Mouse (Mus musculus) stomach, embryonic 16.5 days (tissue): Measurements from ENCODE around the gene Dock10. TPM values are rescaled to one million over a fixed set of nuclear protein-coding genes. Genes with fewer than 3 reads are reported as not detected.

ENCODE experiments used
- ATAC-seq: fragments of 200-750 bp; cut with Nextera tagmentation; 2 replicates; pipeline ENCODE4 v1.8.0; 2017; ENCODE audit warnings: moderate number of reproducible peaks, moderate TSS enrichment; ENCODE audit not compliant: insufficient read depth, low FRiP score
- H3K27ac ChIP-seq: fragments of 300-500 bp; sonication (generic); 2 replicates; pipeline ENCODE4 v1.5.1; 2014; ENCODE audit warnings: low read length
- H3K27me3 ChIP-seq: fragments of 300-500 bp; sonication (generic); 2 replicates; pipeline ENCODE4 v1.6.1; 2014; ENCODE audit warnings: low read length, control low read depth, mixed read lengths; ENCODE audit not compliant: control insufficient read depth, insufficient read depth
- H3K36me3 ChIP-seq: fragments of 300-500 bp; sonication (generic); 2 replicates; pipeline ENCODE4 v1.6.1; 2014; ENCODE audit warnings: low read length; ENCODE audit not compliant: control insufficient read depth, insufficient read depth
- H3K4me1 ChIP-seq: fragments of 300-500 bp; sonication (generic); 2 replicates; pipeline ENCODE4 v1.6.1; 2014; ENCODE audit warnings: low read length, control low read depth, mixed read lengths; ENCODE audit not compliant: control insufficient read depth, insufficient read depth
- H3K4me2 ChIP-seq: fragments of 300-500 bp; sonication (generic); 2 replicates; pipeline ENCODE4 v1.6.1; 2014; ENCODE audit warnings: low read depth, low read length, mixed read lengths
- H3K4me3 ChIP-seq: fragments of 300-500 bp; sonication (generic); replicated peaks from 2 replicates; pipeline ENCODE4 v1.5.1; 2014; ENCODE audit warnings: mild to moderate bottlenecking, low read length
- H3K9ac ChIP-seq: fragments of 300-500 bp; sonication (generic); 2 replicates; pipeline ENCODE4 v1.6.1; 2014; ENCODE audit warnings: low read length
- H3K9me3 ChIP-seq: fragments of 300-500 bp; sonication (generic); replicated peaks from 2 replicates; pipeline ENCODE4 v1.6.1; 2016; ENCODE audit warnings: low read length, control low read depth; ENCODE audit not compliant: control insufficient read depth
- WGBS: fragments of 180-500 bp; shearing (Covaris S2); extraction: QIAGEN DNeasy Blood & Tissue Kit; methylation state at CpG from one replicate; pipeline ENCODE4 v1.1.7; 2014; 5-methylcytosine and 5-hydroxymethylcytosine counted together
- polyA plus RNA-seq: library from polyadenylated mRNA; unstranded; fragments of >200 nt; fragmentation: Nextera tagmentation; extraction: Ambion mirVana; gene quantifications from 2 replicates; pipeline ENCODE4 v1.2.1, GENCODE M21; 2015

Gene Dock10
- polyA plus RNA-seq, 1 experiment from 2014 or later, result 8.1 TPM

DNA sequence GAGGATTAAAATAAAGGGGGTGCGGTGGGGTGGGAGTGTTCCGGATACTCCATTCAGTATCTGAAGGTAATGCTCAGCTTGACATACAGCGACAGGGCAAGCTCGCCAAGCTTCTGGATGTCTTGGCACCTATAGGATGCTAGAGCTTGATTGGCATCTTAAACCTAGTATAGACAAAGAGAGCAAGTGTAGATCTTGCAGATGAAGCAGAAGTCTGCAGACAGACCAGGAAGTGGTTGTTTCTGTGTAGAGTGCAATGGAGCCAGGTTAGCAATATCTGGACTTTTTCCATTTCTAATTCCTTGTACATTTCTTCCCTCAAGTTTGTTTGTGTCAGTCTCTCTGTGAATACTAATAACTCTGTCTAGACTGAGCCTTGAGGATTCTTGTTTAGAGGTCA is 122.5 kb downstream of the Dock10 start:
- 92% methylated on average over 4 of the region's 4 CpGs for WGBS
- Histone ChIP-seq H3K9me3 (no peaks in the 10 kb centered on the region), H3K27ac (no peak overlapping the region), H3K4me1 (0 out of 2 replicates have a peak, but pooled peaks cover under 1% of the 10 kb centered on the region), H3K36me3 (no peaks in the 10 kb centered on the region), H3K27me3 (no peaks in the 10 kb centered on the region), H3K4me3 (no peak overlapping the region), H3K9ac (no peak overlapping the region), H3K4me2 (no peak overlapping the region)
- ATAC-seq, result no peak

DNA sequence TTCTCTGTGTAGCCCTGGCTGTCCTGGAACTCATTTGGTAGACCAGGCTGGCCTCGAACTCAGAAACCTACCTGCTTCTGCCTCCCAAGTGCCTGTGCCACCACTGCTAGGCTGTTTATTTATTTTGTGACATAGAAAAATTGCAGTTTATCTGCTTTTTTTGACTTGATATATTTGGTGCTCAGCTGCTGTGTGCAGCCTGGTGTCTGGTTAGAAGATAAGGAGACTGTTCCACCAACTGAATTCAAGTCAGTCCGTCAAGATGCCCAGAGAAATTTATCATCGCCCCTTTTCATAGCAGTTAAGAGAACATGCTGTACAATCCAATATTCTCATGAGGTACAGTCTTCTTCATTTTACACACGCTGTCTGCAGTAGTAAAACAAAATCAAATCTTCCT is 124.8 kb downstream of the Dock10 start:
- Histone ChIP-seq H3K36me3 (no peaks in the 10 kb centered on the region), H3K4me1 (0 out of 2 replicates have a peak, but pooled peaks cover 3% of the 10 kb centered on the region), H3K27ac (no peak overlapping the region), H3K9me3 (no peaks in the 10 kb centered on the region), H3K4me2 (no peak overlapping the region), H3K4me3 (no peak overlapping the region), H3K27me3 (no peaks in the 10 kb centered on the region), H3K9ac (no peak overlapping the region)
- WGBS, result 85% methylated on average over 4 of the region's 4 CpGs
- ATAC-seq, result no peak

DNA sequence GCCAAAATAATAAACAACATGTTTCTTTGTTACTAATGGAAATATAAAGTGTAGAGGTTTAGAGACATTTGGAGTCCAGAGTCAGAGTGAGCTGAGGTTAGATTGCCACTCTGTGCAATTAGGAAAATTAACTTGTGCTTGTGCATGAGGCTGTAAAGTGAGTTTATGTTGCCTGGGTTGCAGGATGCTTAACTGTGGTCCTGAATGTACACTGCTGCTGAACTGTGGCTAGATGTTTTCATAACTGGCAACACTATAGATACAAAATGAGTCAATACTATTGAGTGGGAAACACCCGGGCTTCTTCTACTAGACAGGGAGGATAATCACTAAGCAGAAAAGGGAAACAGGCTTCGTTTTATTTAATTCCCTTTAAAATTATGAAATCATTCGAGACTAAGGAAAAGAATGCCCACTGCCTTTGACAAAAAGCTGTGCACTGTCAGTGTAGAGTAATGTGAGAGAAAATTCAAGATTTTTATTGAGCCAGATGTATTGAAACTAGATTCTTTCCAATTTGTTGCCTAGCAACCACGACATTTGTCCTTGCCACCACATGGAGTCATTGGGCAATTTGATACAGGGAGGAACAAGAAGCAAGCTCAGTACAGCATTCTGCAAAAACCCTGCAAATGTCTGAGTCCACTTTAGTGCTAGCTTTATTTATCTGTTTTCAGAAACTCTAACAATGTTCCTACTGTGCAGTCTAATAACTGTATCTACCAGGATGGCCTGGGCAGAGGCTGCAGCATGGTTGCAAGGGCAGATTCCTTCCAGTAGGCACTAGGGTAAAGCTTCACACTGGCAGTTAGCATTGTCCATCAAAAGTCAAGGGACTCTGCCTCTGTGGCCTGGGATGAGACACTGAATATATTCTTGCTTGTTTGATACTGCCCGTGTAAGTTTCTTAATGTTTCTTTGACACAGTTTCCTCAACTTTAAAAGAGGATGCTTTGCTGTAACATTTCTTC is 127.9 kb downstream of the Dock10 start:
- no peaks in the 10 kb centered on the region for H3K36me3 ChIP-seq
- ATAC-seq, result no peak
- 50% methylated on average over 5 of the region's 5 CpGs for WGBS

DNA sequence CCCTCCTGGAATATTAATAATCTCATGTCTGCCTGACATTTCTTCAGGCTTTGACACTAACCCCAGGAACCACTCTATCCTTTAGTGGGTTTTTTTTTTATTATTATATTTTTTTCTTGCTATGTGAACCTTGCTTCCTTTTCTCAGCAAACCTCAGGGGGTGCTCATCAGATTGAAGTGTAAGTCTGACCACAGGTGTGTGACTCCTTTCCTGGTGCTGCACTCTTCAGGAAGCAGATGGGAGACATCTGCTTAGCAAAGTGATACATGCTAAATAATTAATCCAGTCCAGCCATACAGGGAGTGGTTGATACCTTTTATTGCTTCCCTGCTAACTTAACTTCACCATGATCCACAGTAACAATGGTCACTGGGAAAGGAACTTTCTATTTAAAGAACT is 130.3 kb downstream of the Dock10 start:
- ATAC-seq, result no peak
- Histone ChIP-seq H3K4me3 (no peak overlapping the region), H3K27me3 (no peaks in the 10 kb centered on the region), H3K36me3 (no peaks in the 10 kb centered on the region), H3K4me1 (peaks cover 8% of the 10 kb centered on the region; the same call in 1 of the 2 replicates), H3K27ac (no peak overlapping the region), H3K4me2 (no peak overlapping the region), H3K9ac (no peak overlapping the region), H3K9me3 (no peaks in the 10 kb centered on the region)

More for the DNA sequence above, 127.9 kb downstream of the Dock10 start:
- no peak overlapping the region for H3K4me2 ChIP-seq
- no peaks in the 10 kb centered on the region for H3K9me3 ChIP-seq
- H3K4me3 ChIP-seq, result no peak overlapping the region
- H3K9ac ChIP-seq, result no peak overlapping the region
- H3K27me3 ChIP-seq, result no peaks in the 10 kb centered on the region
- no peak overlapping the region for H3K27ac ChIP-seq
- 0 out of 2 replicates have a peak, but pooled peaks cover 3% of the 10 kb centered on the region for H3K4me1 ChIP-seq

DNA sequence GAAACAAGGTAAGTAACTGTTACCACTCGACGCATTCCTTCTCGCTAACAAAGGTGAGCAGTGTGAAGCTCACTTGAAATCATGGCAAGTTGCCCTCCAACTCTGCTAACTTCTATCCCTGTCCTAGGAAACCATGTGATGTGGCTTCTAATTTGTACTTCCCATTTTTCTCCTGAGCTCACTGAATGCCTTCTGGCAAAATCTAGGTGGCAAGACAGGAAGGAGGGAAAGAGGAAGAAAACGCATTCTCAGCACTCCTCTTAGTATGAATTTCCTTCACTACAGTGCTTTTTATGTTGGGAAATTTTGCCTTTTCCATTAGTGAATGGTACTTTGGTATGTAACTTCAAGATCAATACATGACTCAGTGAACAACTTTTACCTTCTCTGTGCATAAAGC is 131.5 kb downstream of the Dock10 start:
- Histone ChIP-seq H3K4me2 (no peak overlapping the region), H3K9ac (no peak overlapping the region), H3K9me3 (no peaks in the 10 kb centered on the region), H3K4me3 (no peak overlapping the region), H3K27ac (no peak overlapping the region), H3K27me3 (no peaks in the 10 kb centered on the region), H3K36me3 (no peaks in the 10 kb centered on the region), H3K4me1 (peaks cover 8% of the 10 kb centered on the region; the same call in 1 of the 2 replicates)
- no peak for ATAC-seq
- WGBS, result 85% methylated on average over 4 of the region's 4 CpGs

DNA sequence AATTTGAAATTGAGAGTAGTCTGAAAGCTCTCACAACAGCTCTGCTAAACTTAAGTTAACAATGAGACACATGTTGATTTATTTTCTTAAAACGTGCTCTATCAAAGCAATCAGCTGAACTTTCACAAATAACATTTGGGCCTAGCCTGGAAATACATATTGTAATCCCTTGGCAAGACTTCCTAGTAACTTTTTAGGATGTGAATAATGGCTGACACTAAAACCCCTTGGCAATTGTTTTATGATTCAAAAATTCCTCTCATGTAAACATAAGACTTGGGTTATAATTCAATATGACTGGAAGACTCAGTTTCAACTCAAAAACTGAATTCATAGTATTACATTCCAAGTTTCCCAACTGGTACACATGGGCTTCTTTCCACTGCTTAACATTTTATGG is 133.0 kb downstream of the Dock10 start:
- H3K4me3 ChIP-seq, result no peak overlapping the region
- H3K4me1 ChIP-seq, result peaks cover 6% of the 10 kb centered on the region; the same call in 1 of the 2 replicates
- H3K4me2 ChIP-seq, result no peak overlapping the region
- H3K9me3 ChIP-seq, result no peaks in the 10 kb centered on the region
- H3K9ac ChIP-seq, result no peak overlapping the region
- peak; percentile 40; the same call in 1 of the 2 replicates for ATAC-seq
- no peaks in the 10 kb centered on the region for H3K36me3 ChIP-seq
- no peak overlapping the region for H3K27ac ChIP-seq
- WGBS, result 32% methylated on average over 1 of the region's 1 CpGs
- H3K27me3 ChIP-seq, result no peaks in the 10 kb centered on the region

DNA sequence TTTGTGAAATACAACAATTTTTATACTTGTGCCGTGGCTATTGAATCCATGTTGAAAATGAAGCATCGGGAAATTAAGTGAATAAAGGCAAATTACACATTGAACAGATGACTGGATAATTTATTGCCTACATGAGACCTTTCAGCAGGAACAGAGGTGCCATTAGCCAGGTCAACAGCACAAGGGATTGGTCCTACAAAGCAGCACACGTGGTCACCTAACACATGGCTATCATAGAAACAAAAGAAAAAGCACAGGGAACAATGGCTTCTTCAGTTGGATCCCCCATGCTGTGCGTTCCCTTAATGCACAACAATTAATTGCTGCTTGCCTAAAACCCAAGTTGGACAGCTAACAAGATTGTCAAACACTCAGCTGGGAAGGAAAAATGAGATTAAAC is 133.8 kb downstream of the Dock10 start:
- 68% methylated on average over 4 of the region's 4 CpGs for WGBS
- Histone ChIP-seq H3K36me3 (no peaks in the 10 kb centered on the region), H3K4me3 (no peak overlapping the region), H3K4me2 (no peak overlapping the region), H3K27me3 (no peaks in the 10 kb centered on the region), H3K9ac (no peak overlapping the region), H3K27ac (no peak overlapping the region), H3K9me3 (no peaks in the 10 kb centered on the region), H3K4me1 (peaks cover 6% of the 10 kb centered on the region; the same call in 1 of the 2 replicates)
- no peak for ATAC-seq

DNA sequence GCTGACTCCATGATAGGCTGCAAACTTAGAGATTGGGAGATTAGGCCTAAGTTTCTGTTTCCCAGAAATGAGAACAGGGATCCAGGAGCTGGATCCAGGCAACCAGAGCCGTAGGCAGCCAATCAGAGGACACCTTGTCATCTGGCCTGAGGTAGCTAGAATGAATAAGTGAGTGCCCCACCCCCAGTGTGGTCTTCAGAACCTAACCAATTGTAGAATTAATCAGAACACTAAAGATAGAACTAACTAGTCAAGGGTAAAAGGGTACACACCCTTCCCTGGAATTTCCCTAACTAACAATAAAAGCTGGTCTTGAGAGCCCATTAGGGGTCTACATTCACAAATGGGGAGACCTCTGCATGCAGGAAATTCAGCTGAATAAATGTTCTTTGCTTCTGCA is 135.7 kb downstream of the Dock10 start:
- Histone ChIP-seq H3K27me3 (no peaks in the 10 kb centered on the region), H3K4me2 (no peak overlapping the region), H3K9me3 (no peaks in the 10 kb centered on the region), H3K27ac (no peak overlapping the region), H3K36me3 (no peaks in the 10 kb centered on the region), H3K9ac (no peak overlapping the region), H3K4me1 (peaks cover 6% of the 10 kb centered on the region; the same call in 1 of the 2 replicates), H3K4me3 (no peak overlapping the region)
- ATAC-seq, result no peak
- 82% methylated on average over 1 of the region's 1 CpGs for WGBS

DNA sequence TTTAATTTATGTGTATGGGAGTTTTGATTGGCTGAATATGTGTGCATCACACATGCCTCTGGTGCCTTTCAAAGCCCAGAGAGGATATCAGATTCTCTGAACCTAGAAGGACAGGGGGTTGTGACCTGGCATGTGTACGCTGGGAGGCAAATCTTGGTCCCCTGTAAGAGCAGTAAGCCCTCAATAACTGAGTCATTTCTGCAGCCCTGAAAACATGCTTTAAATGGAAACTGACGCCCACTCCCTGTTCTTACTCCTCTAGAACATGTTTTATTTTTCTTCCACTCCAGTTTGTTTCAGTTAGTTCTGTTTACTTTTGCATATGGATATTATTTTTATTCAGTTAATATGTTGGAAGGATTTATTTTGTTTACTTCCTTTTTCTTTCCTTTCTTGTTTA is 139.2 kb downstream of the Dock10 start:
- no peaks in the 10 kb centered on the region for H3K27me3 ChIP-seq
- H3K4me1 ChIP-seq, result no peaks in the 10 kb centered on the region
- no peak overlapping the region for H3K9ac ChIP-seq
- no peak overlapping the region for H3K4me3 ChIP-seq
- H3K9me3 ChIP-seq, result no peaks in the 10 kb centered on the region
- ATAC-seq, result no peak
- WGBS, result 79% methylated on average over 2 of the region's 2 CpGs
- no peaks in the 10 kb centered on the region for H3K36me3 ChIP-seq
- H3K27ac ChIP-seq, result no peak overlapping the region
- H3K4me2 ChIP-seq, result no peak overlapping the region
